Mouse (Mus musculus): Measurements from ENCODE around the gene Arsk. TPM values are rescaled to one million over a fixed set of nuclear protein-coding genes. Genes with fewer than 3 reads are reported as not detected.

The Arsk gene
- polyA plus RNA-seq, 1 experiment from 2014 or later = 3.3 TPM

GRCm38 (mm10) chr13:76018844-76019400 is 79.5 kb downstream of the Arsk start:
- Histone ChIP-seq H3K27ac (peak overlapping the region; percentile 97), H3K9ac (no peak overlapping the region; the same call in 1 of the 2 replicates)
- peak; percentile 8; the same call in 1 of the 2 replicates for ATAC-seq (replicated peaks; ENCODE audit: insufficient number of reproducible peaks, insufficient read depth, low FRiP score, low read depth)

GRCm38 (mm10) chr13:76017974-76018843 is 80.3 kb downstream of the Arsk start, which contains the start of gene Rfesd:
Gene Rfesd (minus strand): TSS chr13:76018719.
- H3K9ac ChIP-seq = peak within 1 kb of the TSS; percentile 88
- H3K27me3 ChIP-seq = no peaks in the 10 kb centered on the region; the same call in 1 of the 2 replicates
- no peaks in the 10 kb centered on the region for H3K36me3 ChIP-seq
- peak; percentile 100 for ATAC-seq (replicated peaks; ENCODE audit: insufficient number of reproducible peaks, insufficient read depth, low FRiP score, low read depth)
- peak within 1 kb of the TSS; percentile 79 for H3K4me2 ChIP-seq
- H3K9me3 ChIP-seq (replicated peaks) = no peaks in the 10 kb centered on the region
- WGBS = under 1% methylated on average over 47 of the region's 50 CpGs
- H3K4me1 ChIP-seq (replicated peaks) = peaks cover 5% of the 10 kb centered on the region
- H3K4me3 ChIP-seq = peak within 1 kb of the TSS; percentile 86
- H3K27ac ChIP-seq = peak within 1 kb of the TSS; percentile 97

More at GRCm38 (mm10) chr13:76018844-76019400, 79.5 kb downstream of the Arsk start:
- H3K4me3 ChIP-seq = peak overlapping the region; percentile 86
- H3K4me1 ChIP-seq (replicated peaks) = peaks cover 5% of the 10 kb centered on the region
- H3K9me3 ChIP-seq (replicated peaks) = no peaks in the 10 kb centered on the region
- 45% methylated on average over 5 of the region's 5 CpGs for WGBS
- H3K27me3 ChIP-seq = no peaks in the 10 kb centered on the region; the same call in 1 of the 2 replicates
- H3K4me2 ChIP-seq = peak overlapping the region; percentile 79
- H3K36me3 ChIP-seq = no peaks in the 10 kb centered on the region

- Histone ChIP-seq H3K4me1 (replicated peaks) (peaks cover 5% of the 10 kb centered on the region), H3K27me3 (no peaks in the 10 kb centered on the region), H3K4me2 (peak overlapping the region; percentile 79), H3K9me3 (replicated peaks) (no peaks in the 10 kb centered on the region), H3K4me3 (peak overlapping the region; percentile 86), H3K27ac (peak overlapping the region; percentile 97), H3K36me3 (no peaks in the 10 kb centered on the region), H3K9ac (peak overlapping the region; percentile 88)
- ATAC-seq (replicated peaks; ENCODE audit: insufficient number of reproducible peaks, insufficient read depth, low FRiP score, low read depth) = no peak
- 60% methylated on average over 4 of the region's 4 CpGs for WGBS
Measured at GRCm38 (mm10) chr13:76017465-76017864, 81.0 kb downstream of the Arsk start.

DNA sequence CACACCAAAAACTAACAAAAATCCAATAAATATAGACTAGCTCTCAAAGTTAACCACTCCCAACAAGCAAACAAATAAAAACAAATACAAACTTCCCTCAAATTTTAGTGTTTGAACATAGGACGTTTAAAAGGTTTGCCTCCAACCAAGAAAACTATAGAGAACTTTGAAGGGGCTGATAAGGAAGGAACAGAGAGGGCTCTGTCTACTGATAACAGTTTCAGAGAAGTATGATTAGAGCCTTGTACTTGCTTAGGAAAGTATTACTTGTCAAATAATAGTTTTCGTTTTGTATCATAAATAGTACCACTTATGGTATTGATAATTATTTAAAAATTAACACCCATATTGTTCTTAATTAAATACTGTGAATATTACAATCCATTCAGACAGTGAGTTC is 83.9 kb downstream of the Arsk start:
- Histone ChIP-seq H3K27ac (no peak overlapping the region), H3K4me1 (replicated peaks) (peaks cover 5% of the 10 kb centered on the region), H3K4me3 (no peak overlapping the region), H3K9ac (no peak overlapping the region), H3K36me3 (no peaks in the 10 kb centered on the region), H3K9me3 (replicated peaks) (no peaks in the 10 kb centered on the region), H3K27me3 (no peaks in the 10 kb centered on the region), H3K4me2 (no peak overlapping the region)
- ATAC-seq (replicated peaks; ENCODE audit: insufficient number of reproducible peaks, insufficient read depth, low FRiP score, low read depth) = no peak
- WGBS = 42% methylated on average over 2 of the region's 2 CpGs

Other genes with a start within 250 kb of the Arsk start
- gene Rhobtb3, start 154.7 kb downstream of the Arsk start, polyA plus RNA-seq (2015; fragmentation: Nextera tagmentation; extraction: Ambion mirVana) = 19.7 and 21.6 TPM in 2 replicates
- 0.14 and 0.31 TPM in 2 replicates for gene Spata9, start 131.5 kb downstream of the Arsk start, polyA plus RNA-seq (2015; fragmentation: Nextera tagmentation; extraction: Ambion mirVana)
- 11.8 and 12.4 TPM in 2 replicates for gene Rfesd, start 79.9 kb downstream of the Arsk start, polyA plus RNA-seq (2015; fragmentation: Nextera tagmentation; extraction: Ambion mirVana)
- 0.06 TPM in 1 of 2 replicates, not detected in the other for gene Gpr150, start 41.7 kb downstream of the Arsk start, polyA plus RNA-seq (2015; fragmentation: Nextera tagmentation; extraction: Ambion mirVana)
- gene Ttc37, start 74 bp upstream of the Arsk start, polyA plus RNA-seq (2015; fragmentation: Nextera tagmentation; extraction: Ambion mirVana) = 6.2 and 8.1 TPM in 2 replicates
- not detected in 2 replicates for gene Fam81b, start 206.4 kb upstream of the Arsk start, polyA plus RNA-seq (2015; fragmentation: Nextera tagmentation; extraction: Ambion mirVana)